Mouse (Mus musculus) embryonic facial prominence, embryonic 14.5 days (tissue): ENCODE data around the gene Nxt1. TPM values are rescaled to one million over a fixed set of nuclear protein-coding genes. Genes with fewer than 3 reads are reported as not detected.
A peak's percentile ranks its signal among the peaks of the same experiment; 100 is the strongest.

Experiments
- ATAC-seq: fragments of 200-750 bp; cut with Nextera tagmentation; 2 replicates; pipeline ENCODE4 v1.8.0; 2017; ENCODE audit warnings: low read depth, moderate number of reproducible peaks, moderate TSS enrichment
- DNase-seq: peaks from one replicate; pipeline ENCODE4 v3.0.0-alpha.2; 2015; ENCODE audit warnings: low spot score
- H3K27ac ChIP-seq: fragments of 300-500 bp; sonication (generic); replicated peaks from 2 replicates; pipeline ENCODE4 v1.5.1; 2014; ENCODE audit warnings: low read depth, mild to moderate bottlenecking, low read length, moderate library complexity
- H3K27me3 ChIP-seq: fragments of 300-500 bp; sonication (generic); replicated peaks from 2 replicates; pipeline ENCODE4 v1.6.1; 2014; ENCODE audit warnings: low read length; ENCODE audit not compliant: control insufficient read depth, insufficient read depth
- H3K36me3 ChIP-seq: fragments of 300-500 bp; sonication (generic); 2 replicates; pipeline ENCODE4 v1.6.1; 2014; ENCODE audit warnings: low read length, mixed read lengths; ENCODE audit not compliant: control insufficient read depth, insufficient read depth
- H3K4me1 ChIP-seq: fragments of 300-500 bp; sonication (generic); 2 replicates; pipeline ENCODE4 v1.6.1; 2014; ENCODE audit warnings: antibody characterized with exemption, low read length; ENCODE audit not compliant: control insufficient read depth, insufficient read depth
- H3K4me2 ChIP-seq: fragments of 300-500 bp; sonication (generic); 2 replicates; pipeline ENCODE4 v1.6.1; 2014; ENCODE audit warnings: low read depth, mild to moderate bottlenecking, low read length, moderate library complexity, mixed read lengths
- H3K4me3 ChIP-seq: fragments of 300-500 bp; sonication (generic); 2 replicates; pipeline ENCODE4 v1.5.1; 2014; ENCODE audit warnings: low read depth, mild to moderate bottlenecking, low read length
- H3K9ac ChIP-seq: fragments of 300-500 bp; sonication (generic); 2 replicates; pipeline ENCODE4 v1.6.1; 2014; ENCODE audit warnings: low read depth, mild to moderate bottlenecking, low read length, moderate library complexity, mixed read lengths
- H3K9me3 ChIP-seq: fragments of 300-500 bp; sonication (generic); 2 replicates; pipeline ENCODE4 v1.6.1; 2016; ENCODE audit warnings: low read length; ENCODE audit not compliant: control insufficient read depth
- WGBS: fragments of 180-500 bp; shearing (Covaris S2); extraction: QIAGEN DNeasy Blood & Tissue Kit; methylation state at CpG from one replicate; pipeline ENCODE4 v1.1.7; 2014; 5-methylcytosine and 5-hydroxymethylcytosine counted together
- polyA plus RNA-seq: library from polyadenylated mRNA; unstranded; fragments of >200 nt; fragmentation: Nextera tagmentation; extraction: Ambion mirVana; gene quantifications from 2 replicates; pipeline ENCODE4 v1.2.1, GENCODE M21; 2014

The Nxt1 gene
- 71.1 and 79.9 TPM in 2 replicates for polyA plus RNA-seq

DNA sequence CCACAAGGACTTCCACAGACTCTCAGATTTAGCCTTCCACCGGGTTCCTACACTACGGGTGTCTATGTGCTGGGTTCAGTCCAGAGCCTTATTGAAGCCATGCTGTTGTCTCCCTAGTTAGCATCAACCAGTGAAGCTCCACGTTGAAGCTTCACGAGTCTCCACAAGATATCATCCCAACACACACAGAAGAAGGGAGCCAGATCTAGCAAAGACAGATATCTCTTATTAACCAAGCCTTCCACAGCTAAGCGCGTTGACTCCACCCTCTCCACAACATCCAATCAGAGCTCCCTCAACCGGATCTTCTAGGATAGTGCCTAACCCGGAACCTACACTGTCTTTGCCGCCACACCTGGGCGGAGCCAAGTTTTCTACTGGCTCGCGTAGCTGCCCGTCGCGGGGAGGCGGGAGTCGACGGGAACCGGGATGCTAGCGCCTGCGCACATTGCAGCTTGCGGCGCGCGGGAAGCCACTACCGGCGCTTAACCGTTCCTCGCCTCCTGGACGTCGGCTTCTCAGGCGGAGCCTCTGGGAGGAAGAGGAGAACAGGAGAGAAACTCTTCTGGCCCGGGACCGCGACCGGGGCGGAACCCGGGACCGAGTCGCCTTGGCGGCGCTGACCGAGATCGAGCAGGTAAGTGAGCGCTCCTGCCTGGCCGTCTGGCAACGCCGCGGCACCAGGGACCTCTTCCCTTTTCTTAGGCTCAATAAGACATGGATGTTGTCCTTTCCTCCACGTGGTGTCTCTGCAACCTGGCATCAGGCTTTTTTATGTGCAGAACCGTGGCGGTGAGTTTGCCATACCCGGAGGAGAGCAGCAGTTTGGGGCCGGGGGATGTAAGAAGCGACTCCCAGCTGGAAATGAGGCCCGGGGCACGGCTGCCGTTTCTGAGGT lies at the start of gene Nxt1:
Gene Nxt1 (plus strand): TSS at position 403 of the 898 bp plus-strand sequence.
- Histone ChIP-seq H3K27me3 (no peaks in the 10 kb centered on the region), H3K4me3 (peak within 1 kb of the TSS; percentile 82), H3K4me2 (peak within 1 kb of the TSS; percentile 85), H3K9me3 (no peaks in the 10 kb centered on the region), H3K36me3 (peaks cover 26% of the 10 kb centered on the region), H3K4me1 (peaks cover 13% of the 10 kb centered on the region; the same call in 1 of the 2 replicates), H3K9ac (peak within 1 kb of the TSS; percentile 83), H3K27ac (peak within 1 kb of the TSS; percentile 70)
- WGBS, result 2% methylated on average over 51 of the region's 58 CpGs
- peak; percentile 99 for DNase-seq
- peak; percentile 100 for ATAC-seq

DNA sequence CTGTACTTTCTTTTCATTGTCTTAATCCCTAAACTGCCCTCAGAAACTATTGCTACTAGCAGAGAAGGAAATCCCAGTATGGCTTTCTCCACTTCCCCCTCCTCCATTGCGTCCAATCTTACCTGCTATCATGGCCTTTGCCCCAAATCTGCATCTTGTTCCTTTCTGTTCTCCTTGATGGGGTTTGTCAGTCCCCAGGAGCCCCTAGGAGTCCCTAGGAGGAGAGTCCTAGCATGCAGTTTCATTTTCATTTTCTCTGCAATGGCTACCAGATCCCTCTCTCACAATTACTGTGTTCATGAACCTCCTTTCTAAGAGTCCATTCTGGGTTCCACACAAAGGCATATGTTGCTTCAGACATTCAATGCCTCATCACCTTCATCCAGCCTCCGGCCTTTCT lies 49.3 kb upstream of the Nxt1 start:
- no peaks in the 10 kb centered on the region for H3K4me1 ChIP-seq
- H3K27ac ChIP-seq, result no peak overlapping the region
- no peaks in the 10 kb centered on the region for H3K36me3 ChIP-seq
- ATAC-seq (no peak), DNase-seq (no peak)
- no peak overlapping the region for H3K4me2 ChIP-seq
- H3K4me3 ChIP-seq, result no peak overlapping the region
- H3K9me3 ChIP-seq, result no peaks in the 10 kb centered on the region
- H3K9ac ChIP-seq, result no peak overlapping the region
- no peaks in the 10 kb centered on the region for H3K27me3 ChIP-seq
- WGBS, result 86% methylated on average over 2 of the region's 2 CpGs

DNA sequence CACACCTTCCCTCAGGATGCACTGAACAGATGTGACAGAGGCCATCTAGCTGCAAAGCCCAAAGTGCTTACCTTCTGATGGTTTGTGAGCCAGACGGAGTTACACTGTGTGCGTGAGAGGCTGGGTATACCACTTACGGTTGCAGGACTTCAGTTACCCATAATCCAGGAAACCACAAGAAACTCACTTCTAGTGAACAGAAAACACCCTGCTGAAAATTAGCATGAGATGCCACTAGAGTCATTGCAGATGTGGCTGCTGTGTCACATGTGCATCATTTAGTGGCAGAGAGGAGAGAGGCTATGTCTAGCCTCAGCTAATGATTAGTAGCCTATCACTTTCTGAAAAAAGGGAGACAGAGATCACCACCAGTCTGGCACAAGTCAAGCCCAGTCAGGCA lies 47.9 kb upstream of the Nxt1 start:
- no peak overlapping the region for H3K4me2 ChIP-seq
- DNase-seq, result no peak
- H3K9me3 ChIP-seq, result no peaks in the 10 kb centered on the region
- no peaks in the 10 kb centered on the region for H3K36me3 ChIP-seq
- no peaks in the 10 kb centered on the region for H3K27me3 ChIP-seq
- H3K4me3 ChIP-seq, result no peak overlapping the region
- no peak for ATAC-seq
- no peak overlapping the region for H3K9ac ChIP-seq
- 85% methylated on average over 3 of the region's 3 CpGs for WGBS
- H3K4me1 ChIP-seq, result no peaks in the 10 kb centered on the region
- no peak overlapping the region for H3K27ac ChIP-seq

DNA sequence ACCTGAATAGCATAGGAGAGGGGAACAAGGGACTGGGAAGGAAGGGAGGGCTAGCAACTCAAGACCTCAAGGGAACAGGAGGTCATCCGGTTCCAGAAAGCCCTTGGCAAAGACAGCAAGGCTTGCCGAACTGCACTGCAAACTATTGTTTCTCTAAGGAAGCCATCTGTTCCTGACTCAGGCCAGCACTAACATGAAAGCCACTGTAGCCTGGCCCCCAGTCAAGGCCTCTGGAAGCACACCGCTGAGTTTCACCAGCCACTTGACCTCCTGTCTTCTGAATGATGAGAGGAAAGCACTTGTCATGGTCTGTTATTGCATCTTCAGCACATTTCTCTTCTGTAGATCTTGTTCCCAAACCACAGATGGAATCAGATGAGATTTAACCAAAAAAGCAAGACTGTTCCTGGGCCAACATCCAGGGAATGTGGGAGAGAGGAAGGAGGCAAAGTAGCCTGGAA lies 45.4 kb upstream of the Nxt1 start:
- Histone ChIP-seq H3K36me3 (no peaks in the 10 kb centered on the region), H3K9me3 (no peaks in the 10 kb centered on the region), H3K9ac (no peak overlapping the region), H3K4me3 (no peak overlapping the region), H3K27me3 (no peaks in the 10 kb centered on the region), H3K4me2 (no peak overlapping the region), H3K4me1 (no peaks in the 10 kb centered on the region), H3K27ac (no peak overlapping the region)
- no peak for ATAC-seq
- 71% methylated on average over 3 of the region's 3 CpGs for WGBS
- peak; percentile 40 for DNase-seq

DNA sequence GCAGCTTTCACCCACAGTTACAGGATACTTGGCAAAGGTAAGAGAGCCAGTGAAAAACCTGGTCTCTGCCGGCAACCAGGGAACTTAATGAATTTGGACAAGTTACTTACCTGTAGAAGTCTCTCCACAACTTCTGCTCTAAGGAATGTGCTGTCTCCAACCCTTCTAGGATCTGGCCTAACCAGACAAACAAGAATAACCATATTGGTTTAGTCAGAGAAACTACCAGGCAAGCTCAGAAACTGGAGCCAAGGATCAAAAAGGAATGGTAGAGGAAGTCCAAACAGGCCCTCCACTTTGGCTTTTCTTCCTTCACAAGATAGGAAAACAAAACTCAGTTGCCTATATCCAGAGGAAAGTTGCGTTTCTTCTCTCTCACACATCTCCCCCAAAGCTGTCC lies 41.4 kb upstream of the Nxt1 start:
- Histone ChIP-seq H3K4me3 (no peak overlapping the region), H3K9me3 (no peaks in the 10 kb centered on the region), H3K9ac (no peak overlapping the region), H3K36me3 (no peaks in the 10 kb centered on the region), H3K4me2 (no peak overlapping the region), H3K27me3 (no peaks in the 10 kb centered on the region), H3K4me1 (no peaks in the 10 kb centered on the region), H3K27ac (no peak overlapping the region)
- 81% methylated on average over 2 of the region's 2 CpGs for WGBS
- peak; percentile 27 for DNase-seq
- no peak for ATAC-seq

DNA sequence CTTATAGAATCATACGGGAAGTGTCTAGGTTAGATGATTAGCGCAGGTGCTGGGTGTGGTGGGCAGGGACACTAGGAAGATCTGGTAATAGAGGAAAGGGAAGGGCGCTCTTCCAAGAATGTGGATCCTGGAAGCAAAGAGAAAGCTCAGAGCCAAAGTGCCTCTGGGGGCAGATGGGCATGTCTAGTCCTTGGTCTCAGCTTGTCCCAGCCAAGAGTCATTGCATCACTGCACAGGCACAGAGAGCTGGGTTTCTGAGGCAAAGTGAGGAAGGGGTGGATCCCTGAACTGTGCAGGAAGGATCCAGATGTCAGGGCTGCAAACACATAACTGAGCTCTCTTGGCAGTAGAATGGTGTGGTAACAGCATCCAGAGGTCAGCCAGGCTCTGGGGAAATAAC lies 40.8 kb upstream of the Nxt1 start:
- no peak overlapping the region for H3K4me2 ChIP-seq
- peak; percentile 14 for DNase-seq
- H3K4me3 ChIP-seq, result no peak overlapping the region
- no peaks in the 10 kb centered on the region for H3K9me3 ChIP-seq
- no peak overlapping the region for H3K9ac ChIP-seq
- no peaks in the 10 kb centered on the region for H3K27me3 ChIP-seq
- ATAC-seq, result no peak
- H3K36me3 ChIP-seq, result no peaks in the 10 kb centered on the region
- WGBS, result 84% methylated on average over 3 of the region's 3 CpGs
- H3K27ac ChIP-seq, result no peak overlapping the region
- H3K4me1 ChIP-seq, result no peaks in the 10 kb centered on the region

DNA sequence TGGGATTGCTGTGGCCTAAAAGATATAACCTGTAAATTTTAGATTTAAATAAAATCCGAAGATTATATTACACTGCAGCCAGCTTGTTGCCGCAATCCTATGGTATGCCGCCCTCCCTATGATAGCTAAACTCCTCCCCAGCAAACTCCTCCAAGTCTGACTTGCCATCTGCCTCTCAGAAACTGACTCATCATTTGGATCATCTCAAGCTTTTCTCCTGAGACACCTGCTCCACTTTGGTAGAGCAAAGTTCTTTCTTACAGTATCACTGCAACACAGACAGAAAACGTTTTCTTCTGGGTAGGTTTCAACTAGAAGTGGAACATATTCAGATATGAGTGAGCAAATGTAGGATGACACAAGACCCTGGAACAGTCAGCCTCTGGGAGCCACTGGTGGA lies 37.9 kb upstream of the Nxt1 start:
- no peaks in the 10 kb centered on the region for H3K4me1 ChIP-seq
- WGBS, result 84% methylated on average over 4 of the region's 4 CpGs
- H3K9ac ChIP-seq, result no peak overlapping the region
- no peak overlapping the region for H3K27ac ChIP-seq
- no peaks in the 10 kb centered on the region for H3K27me3 ChIP-seq
- no peaks in the 10 kb centered on the region for H3K36me3 ChIP-seq
- no peak for DNase-seq
- H3K9me3 ChIP-seq, result no peaks in the 10 kb centered on the region
- H3K4me2 ChIP-seq, result no peak overlapping the region
- H3K4me3 ChIP-seq, result no peak overlapping the region
- no peak for ATAC-seq

DNA sequence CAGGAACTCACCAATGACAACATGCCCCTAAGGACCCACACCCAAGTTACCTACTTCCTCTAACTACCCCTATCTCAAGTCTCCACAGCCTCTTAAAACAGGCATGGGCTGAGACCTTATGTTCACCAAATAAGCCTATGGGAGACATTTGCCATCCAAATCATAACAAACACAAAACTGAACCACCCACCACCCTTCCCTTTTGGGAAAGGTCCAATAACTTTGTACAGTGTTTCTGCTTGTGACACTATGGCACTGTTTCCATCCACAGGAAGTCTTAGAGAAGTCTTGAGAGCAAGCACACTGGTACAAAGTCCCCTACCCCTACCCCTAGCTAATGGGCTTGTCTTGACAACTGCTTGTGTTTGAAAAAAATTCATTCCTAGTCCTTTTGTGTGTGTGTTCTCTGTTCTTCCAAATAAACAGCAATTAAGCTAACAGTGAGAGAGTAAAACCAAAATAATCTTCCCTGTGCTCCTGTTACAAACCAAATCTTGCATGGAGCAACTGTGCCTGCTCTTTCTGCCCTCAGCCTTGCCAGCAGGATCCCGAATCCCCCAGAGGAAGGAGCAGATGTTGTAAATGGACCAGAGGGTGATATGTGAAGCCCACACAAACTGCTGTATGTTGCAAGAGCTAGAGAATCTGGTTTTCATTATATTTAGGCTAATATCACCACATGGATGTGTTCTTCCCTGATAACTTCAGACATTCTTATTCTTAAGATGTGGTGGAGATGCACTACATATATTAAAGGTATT lies 29.6 kb upstream of the Nxt1 start:
- no peak overlapping the region for H3K27ac ChIP-seq
- H3K27me3 ChIP-seq, result no peaks in the 10 kb centered on the region
- no peaks in the 10 kb centered on the region for H3K36me3 ChIP-seq
- WGBS, result 27% methylated on average over 1 of the region's 1 CpGs
- no peaks in the 10 kb centered on the region for H3K9me3 ChIP-seq
- DNase-seq (peak; percentile 8), ATAC-seq (no peak)
- H3K9ac ChIP-seq, result no peak overlapping the region
- no peak overlapping the region for H3K4me3 ChIP-seq
- H3K4me2 ChIP-seq, result no peak overlapping the region
- no peaks in the 10 kb centered on the region for H3K4me1 ChIP-seq
